Mouse (Mus musculus) intestine, postnatal 0 days (tissue): ENCODE results near the gene Nrros. TPM values are rescaled to one million over a fixed set of nuclear protein-coding genes. Genes with fewer than 3 reads are reported as not detected.
"Not testable (repeated sequence)": the region's sequence is repeated elsewhere in the genome, so short reads cannot be mapped to it uniquely, and the experiment has no call there.

Experiments used
- ATAC-seq: fragments of 200-750 bp; cut with Nextera tagmentation; 2 replicates; pipeline ENCODE4 v1.8.0; 2017; ENCODE audit warnings: mild to moderate bottlenecking, moderate TSS enrichment, moderate library complexity
- H3K27ac ChIP-seq: fragments of 300-500 bp; sonication (generic); 2 replicates; pipeline ENCODE4 v1.5.1; 2014; ENCODE audit warnings: mild to moderate bottlenecking, low read depth, low read length, moderate library complexity
- H3K27me3 ChIP-seq: fragments of 300-500 bp; sonication (generic); replicated peaks from 2 replicates; pipeline ENCODE4 v1.6.1; 2014; ENCODE audit warnings: low read length, mixed read lengths; ENCODE audit not compliant: control insufficient read depth, insufficient read depth
- H3K36me3 ChIP-seq: fragments of 300-500 bp; sonication (generic); 2 replicates; pipeline ENCODE4 v1.6.1; 2014; ENCODE audit warnings: mild to moderate bottlenecking, moderate library complexity; ENCODE audit not compliant: control insufficient read depth, insufficient read depth
- H3K4me1 ChIP-seq: fragments of 300-500 bp; sonication (generic); replicated peaks from 2 replicates; pipeline ENCODE4 v1.6.1; 2014; ENCODE audit warnings: antibody characterized with exemption, low read length, mixed read lengths; ENCODE audit not compliant: control insufficient read depth, insufficient read depth
- H3K4me2 ChIP-seq: fragments of 300-500 bp; sonication (generic); replicated peaks from 2 replicates; pipeline ENCODE4 v1.6.1; 2014; ENCODE audit warnings: low read depth, mild to moderate bottlenecking, moderate library complexity
- H3K4me3 ChIP-seq: fragments of 300-500 bp; sonication (generic); 2 replicates; pipeline ENCODE4 v1.5.1; 2014; ENCODE audit warnings: low read depth, low read length
- H3K9ac ChIP-seq: fragments of 300-500 bp; sonication (generic); 2 replicates; pipeline ENCODE4 v1.6.1; 2014; ENCODE audit warnings: mild to moderate bottlenecking, low read depth, low read length
- H3K9me3 ChIP-seq: fragments of 300-500 bp; sonication (generic); 2 replicates; pipeline ENCODE4 v1.6.1; 2016; ENCODE audit warnings: mixed run types; ENCODE audit not compliant: control insufficient read depth
- CTCF ChIP-seq: sonication (generic); IDR thresholded peaks from 2 replicates; pipeline ENCODE4 v1.5.1; 2016; ENCODE audit warnings: low read depth, mild to moderate bottlenecking, control low read depth, antibody characterized with exemption, moderate library complexity
- WGBS: fragments of 180-500 bp; shearing (Covaris S2); extraction: QIAGEN DNeasy Blood & Tissue Kit; methylation state at CpG from one replicate; pipeline ENCODE4 v1.1.7; 2014; 5-methylcytosine and 5-hydroxymethylcytosine counted together
- polyA plus RNA-seq: library from polyadenylated mRNA; unstranded; fragments of >200 nt; fragmentation: Nextera tagmentation; extraction: Ambion mirVana; gene quantifications from 2 replicates; pipeline ENCODE4 v1.2.1, GENCODE M21; 2015

Gene Nrros
- polyA plus RNA-seq, 1 experiment from 2014 or later: 4.8 TPM

- Histone ChIP-seq H3K27me3 (no peaks in the 10 kb centered on the region), H3K9me3 (no peaks in the 10 kb centered on the region), H3K4me3 (no peak overlapping the region), H3K4me1 (no peaks in the 10 kb centered on the region), H3K9ac (no peak overlapping the region), H3K4me2 (no peak overlapping the region), H3K36me3 (peaks cover 27% of the 10 kb centered on the region), H3K27ac (no peak overlapping the region)
- 74% methylated on average over 13 of the region's 13 CpGs for WGBS
- no peak for ATAC-seq
- TF ChIP-seq CTCF: no peak
These were observed 63.1 kb downstream of the Nrros start for GRCm38 (mm10) chr16:32102295-32102694.

- peak; percentile 90 for ATAC-seq
- H3K27me3 ChIP-seq: no peaks in the 10 kb centered on the region
- TF ChIP-seq CTCF: no peak
- H3K36me3 ChIP-seq: peaks cover 11% of the 10 kb centered on the region
- peak within 1 kb of the TSS; percentile 75 for H3K9ac ChIP-seq
- 0% methylated on average over 34 of the region's 34 CpGs for WGBS
- no peaks in the 10 kb centered on the region for H3K9me3 ChIP-seq
- peak within 1 kb of the TSS; percentile 73 for H3K27ac ChIP-seq
- peak within 1 kb of the TSS; percentile 78 for H3K4me3 ChIP-seq
- H3K4me1 ChIP-seq: no peaks in the 10 kb centered on the region
- H3K4me2 ChIP-seq: peak within 1 kb of the TSS; percentile 90
These were observed 65.7 kb downstream of the Nrros start, which contains the start of the genes Pigx and Cep19 for GRCm38 (mm10) chr16:32099638-32100150. Gene Pigx, minus strand, starts transcription at chr16:32099740. Gene Cep19, plus strand, starts transcription at chr16:32099800.

- WGBS: 1% methylated on average over 39 of the region's 39 CpGs
- H3K9me3 ChIP-seq: no peaks in the 10 kb centered on the region
- H3K4me2 ChIP-seq: peak overlapping the region; percentile 90
- TF ChIP-seq CTCF: no peak
- peak overlapping the region; percentile 73 for H3K27ac ChIP-seq
- H3K4me3 ChIP-seq: peak overlapping the region; percentile 78
- H3K4me1 ChIP-seq: no peaks in the 10 kb centered on the region
- peaks cover 11% of the 10 kb centered on the region; the same call in 1 of the 2 replicates for H3K36me3 ChIP-seq
- H3K27me3 ChIP-seq: no peaks in the 10 kb centered on the region
- H3K9ac ChIP-seq: peak overlapping the region; percentile 75
- ATAC-seq: peak; percentile 41
These were observed 66.3 kb downstream of the Nrros start for GRCm38 (mm10) chr16:32098897-32099637.

GRCm38 (mm10) chr16:32097757-32098156 is 67.6 kb downstream of the Nrros start:
- H3K9ac ChIP-seq, H3K4me2 ChIP-seq, H3K4me3 ChIP-seq, H3K4me1 ChIP-seq, ATAC-seq, H3K27me3 ChIP-seq, H3K9me3 ChIP-seq, H3K27ac ChIP-seq: not testable (repeated sequence)
- WGBS: 72% methylated on average over 2 of the region's 2 CpGs
- H3K36me3 ChIP-seq: peaks cover 11% of the 10 kb centered on the region

Other genes with a start within 250 kb of the Nrros start
- gene Pigz, start 231.7 kb downstream of the Nrros start, polyA plus RNA-seq: 0.39 and 0.54 TPM in 2 replicates
- 203 and 214 TPM in 2 replicates for gene 0610012G03Rik, start 217.1 kb downstream of the Nrros start, polyA plus RNA-seq
- gene Ncbp2, start 217.1 kb downstream of the Nrros start, polyA plus RNA-seq: 24.7 and 28.4 TPM in 2 replicates
- gene Senp5, start 162.3 kb downstream of the Nrros start, polyA plus RNA-seq: 5.0 and 5.2 TPM in 2 replicates
- 23.4 and 25.6 TPM in 2 replicates for gene Pak2, start 86.3 kb downstream of the Nrros start, polyA plus RNA-seq
- gene Pigx, start 65.9 kb downstream of the Nrros start, polyA plus RNA-seq: 68.1 and 71.6 TPM in 2 replicates
- 22.3 and 23.0 TPM in 2 replicates for gene Cep19, start 65.8 kb downstream of the Nrros start, polyA plus RNA-seq
- gene Bex6, start 14.2 kb upstream of the Nrros start, polyA plus RNA-seq: 0.13 TPM in 1 of 2 replicates, not detected in the other
- gene Fbxo45, start 81.6 kb upstream of the Nrros start, polyA plus RNA-seq: 4.9 and 5.1 TPM in 2 replicates
- gene Wdr53, start 81.6 kb upstream of the Nrros start, polyA plus RNA-seq: 10.7 and 11.8 TPM in 2 replicates
- not detected in 2 replicates for gene Smco1, start 105.9 kb upstream of the Nrros start, polyA plus RNA-seq
- 11.9 and 14.2 TPM in 2 replicates for gene Rnf168, start 111.9 kb upstream of the Nrros start, polyA plus RNA-seq
- gene Ubxn7, start 166.7 kb upstream of the Nrros start, polyA plus RNA-seq: 6.8 and 7.4 TPM in 2 replicates
- not detected in 2 replicates for gene Tm4sf19, start 234.9 kb upstream of the Nrros start, polyA plus RNA-seq